Mouse (Mus musculus) thymus, adult 2 months (tissue): ENCODE measurements around the gene Commd4.

ENCODE experiments used
- CTCF ChIP-seq: fragments of 200-500 bp; IDR thresholded peaks from 2 replicates; pipeline ENCODE4 v1.5.1; 2012; ENCODE audit warnings: mild to moderate bottlenecking, control low read depth, low read length, moderate library complexity, borderline replicate concordance; ENCODE audit not compliant: control insufficient read depth, poor library complexity, insufficient read depth; ENCODE audit errors: extremely low read depth
- POLR2A ChIP-seq: fragments of 200-500 bp; IDR thresholded peaks from 2 replicates; pipeline ENCODE4 v1.6.1; 2012; ENCODE audit warnings: mild to moderate bottlenecking, low read length, control low read depth, moderate library complexity; ENCODE audit not compliant: control insufficient read depth, poor library complexity, insufficient read depth; ENCODE audit errors: extremely low read depth

DNA sequence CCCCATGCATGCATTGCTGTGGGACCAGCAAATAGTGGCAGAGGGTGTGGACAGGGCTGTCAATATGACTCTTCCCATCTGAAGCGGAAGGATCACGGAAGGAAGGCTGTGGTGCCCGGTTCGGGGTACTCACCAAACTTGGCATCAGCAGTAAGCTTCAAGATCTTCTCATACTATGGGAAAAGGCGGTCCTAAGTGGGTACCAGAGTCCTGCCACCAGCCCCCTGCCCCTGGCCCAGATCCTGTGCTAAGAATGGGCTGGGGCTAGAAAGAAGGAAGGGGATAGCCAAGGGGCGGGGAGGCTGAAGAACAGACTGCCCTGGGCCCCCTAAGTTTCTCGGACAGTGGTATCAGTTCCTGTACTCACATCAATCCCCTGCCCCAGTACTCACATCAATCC is 1.7 kb downstream of the Commd4 start:
- TF ChIP-seq CTCF (no peak), POLR2A (no peak)
